Mouse (Mus musculus): ENCODE data around the gene Perm1.

Gene Perm1

GRCm38 (mm10) chr4:156200623-156201475 is 14.8 kb upstream of the Perm1 start, which contains the start of gene Isg15:
Gene Isg15, minus strand, starts transcription at chr4:156200818.
- in situ Hi-C loops (cut with MboI, MseI) = no loop called here

GRCm38 (mm10) chr4:156202462-156202893 is 13.2 kb upstream of the Perm1 start:
- in situ Hi-C loops (cut with MboI, MseI) = no loop called here

- in situ Hi-C loops (cut with MboI, MseI) = no loop called here
Observed at GRCm38 (mm10) chr4:156203001-156203412, 12.7 kb upstream of the Perm1 start, which contains the start of gene AW011738. Gene AW011738, plus strand, starts transcription at chr4:156203304.

- in situ Hi-C loops (cut with MboI, MseI) = no loop called here
Observed at GRCm38 (mm10) chr4:156203413-156204131, 12.1 kb upstream of the Perm1 start.

GRCm38 (mm10) chr4:156208872-156209271 is 6.8 kb upstream of the Perm1 start:
- in situ Hi-C loops (cut with MboI, MseI) = no loop called here

- in situ Hi-C loops (cut with MboI, MseI) = no loop called here
Observed at GRCm38 (mm10) chr4:156209963-156210635, 5.6 kb upstream of the Perm1 start.

GRCm38 (mm10) chr4:156213134-156213533 is 2.5 kb upstream of the Perm1 start:
- in situ Hi-C loops (cut with MboI, MseI) = no loop called here

- in situ Hi-C loops (cut with MboI, MseI) = no loop called here
Observed at GRCm38 (mm10) chr4:156216196-156216595, 528 bp downstream of the Perm1 start.

GRCm38 (mm10) chr4:156217022-156217669 is 1.5 kb downstream of the Perm1 start:
- in situ Hi-C loops (cut with MboI, MseI) = no loop called here

GRCm38 (mm10) chr4:156217838-156218237 is 2.2 kb downstream of the Perm1 start:
- in situ Hi-C loops (cut with MboI, MseI) = no loop called here

- in situ Hi-C loops (cut with MboI, MseI) = no loop called here
Observed at GRCm38 (mm10) chr4:156219936-156220335, 4.3 kb downstream of the Perm1 start.

- in situ Hi-C loops (cut with MboI, MseI) = no loop called here
Observed at GRCm38 (mm10) chr4:156224276-156224675, 8.6 kb downstream of the Perm1 start.

- in situ Hi-C loops (cut with MboI, MseI) = no loop called here
Observed at GRCm38 (mm10) chr4:156227752-156228392, 12.2 kb downstream of the Perm1 start.

GRCm38 (mm10) chr4:156228393-156229024 is 12.8 kb downstream of the Perm1 start:
- in situ Hi-C loops (cut with MboI, MseI) = no loop called here

GRCm38 (mm10) chr4:156234021-156234501 is 18.4 kb downstream of the Perm1 start:
- in situ Hi-C loops (cut with MboI, MseI) = no loop called here

GRCm38 (mm10) chr4:156234701-156235213 is 19.1 kb downstream of the Perm1 start, which contains the start of gene Plekhn1:
Gene Plekhn1, minus strand, starts transcription at chr4:156234857.
- in situ Hi-C loops (cut with MboI, MseI) = no loop called here

- in situ Hi-C loops (cut with MboI, MseI) = no loop called here
Observed at GRCm38 (mm10) chr4:156235360-156235770, 19.7 kb downstream of the Perm1 start.

- in situ Hi-C loops (cut with MboI, MseI) = no loop called here
Observed at GRCm38 (mm10) chr4:156235808-156236533, 20.3 kb downstream of the Perm1 start, which contains the start of gene Noc2l. Gene Noc2l, plus strand, starts transcription at chr4:156236010.
